In genomic region chr5:128619987-128620386, GRCm38 (mm10) we compare ENCODE assay signal across 14 mouse cellular contexts. TPM values are rescaled to one million over a fixed set of nuclear protein-coding genes. Genes with fewer than 3 reads are reported as not detected.
A peak's percentile ranks its signal among the peaks of the same experiment; 100 is the strongest.
DNase-seq lines count a peak whose midpoint lies in the region; ATAC-seq and TF ChIP-seq lines count a peak whose summit lies in the region.
"Had no signal": no experiment of that assay in that cellular context is flagged by ENCODE, and none has a peak within 500 bp of the region (broad histone marks: within the 10 kb centered on the region; RNA-seq: fewer than 3 reads in every experiment).

No protein-coding gene starts in this region.

- H3K27ac ChIP-seq in intestine, embryonic 15.5 days: no peak overlapping the region
- H3K27ac ChIP-seq in intestine, postnatal 0 days (ENCODE audit: low read depth, low read length): no peak overlapping the region
- H3K27ac ChIP-seq in limb, embryonic 12.5 days: peak overlapping the region; percentile 91
- no peak overlapping the region for H3K27ac ChIP-seq in lung, postnatal 0 days (ENCODE audit: low read length)

- H3K36me3 ChIP-seq in intestine, embryonic 15.5 days: no peaks in the 10 kb centered on the region
- no peaks in the 10 kb centered on the region for H3K36me3 ChIP-seq in intestine, postnatal 0 days (ENCODE audit: control insufficient read depth, insufficient read depth)
- H3K36me3 ChIP-seq in limb, embryonic 12.5 days: no peaks in the 10 kb centered on the region
- H3K36me3 ChIP-seq in lung, postnatal 0 days (ENCODE audit: insufficient read depth, low read length): no peaks in the 10 kb centered on the region

- H3K9ac ChIP-seq in intestine, embryonic 15.5 days: no peak overlapping the region
- no peak overlapping the region for H3K9ac ChIP-seq in intestine, postnatal 0 days (ENCODE audit: low read depth, low read length)
- H3K9ac ChIP-seq in limb, embryonic 12.5 days (replicated peaks): no peak overlapping the region; the same call in 1 of the 2 replicates
- H3K9ac ChIP-seq in lung, postnatal 0 days (replicated peaks; ENCODE audit: low read depth): no peak overlapping the region
- H3K9ac ChIP-seq: forebrain, postnatal 0 days had no signal

- peaks cover 8% of the 10 kb centered on the region; the same call in 1 of the 2 replicates for H3K4me1 ChIP-seq in intestine, embryonic 15.5 days (replicated peaks)
- H3K4me1 ChIP-seq in intestine, postnatal 0 days (replicated peaks; ENCODE audit: control insufficient read depth, insufficient read depth, low read length): no peaks in the 10 kb centered on the region
- H3K4me1 ChIP-seq in limb, embryonic 12.5 days (replicated peaks): peaks cover 51% of the 10 kb centered on the region
- no peaks in the 10 kb centered on the region for H3K4me1 ChIP-seq in lung, postnatal 0 days (ENCODE audit: insufficient read depth, low read depth, low read length)

- ATAC-seq in intestine, embryonic 15.5 days: peak; percentile 63
- no peak for ATAC-seq in intestine, postnatal 0 days
- ATAC-seq in limb, embryonic 12.5 days (ENCODE audit: insufficient number of reproducible peaks, insufficient read depth, low FRiP score, low TSS enrichment, low read depth): peak; percentile 79
- no peak for ATAC-seq in lung, postnatal 0 days
- ATAC-seq: forebrain, postnatal 0 days had no signal

- peak; percentile 20 to 30 for DNase-seq in urinary bladder, adult 18-20 months (ENCODE audit: low spot score in 2 of 2)
- no peak for DNase-seq in urinary bladder, postnatal 10 days (ENCODE audit: low spot score)
- peak; percentile 27 to 55 for DNase-seq in urinary bladder, postnatal 36 days (ENCODE audit: low spot score in 2 of 2)
- no peak for DNase-seq in heart, adult 11 months
- DNase-seq in lung, postnatal 0 days (ENCODE audit: low spot score): no peak
- DNase-seq: forebrain, postnatal 0 days; heart, postnatal 10 days; kidney, adult 11 months; layer of hippocampus, adult 9-11 months; lung, postnatal 10 days had no signal

- 30% methylated on average over 8 of the region's 8 CpGs for WGBS in intestine, embryonic 15.5 days
- WGBS in intestine, postnatal 0 days: 36% methylated on average over 8 of the region's 8 CpGs
- WGBS in limb, embryonic 12.5 days: 4% methylated on average over 8 of the region's 8 CpGs
- WGBS in lung, postnatal 0 days: 32% methylated on average over 8 of the region's 8 CpGs

- H3K4me3 ChIP-seq in intestine, embryonic 15.5 days (replicated peaks): no peak overlapping the region
- H3K4me3 ChIP-seq in intestine, postnatal 0 days (ENCODE audit: low read depth, low read length): no peak overlapping the region
- H3K4me3 ChIP-seq in limb, embryonic 12.5 days (replicated peaks): 0 out of 2 replicates have a peak overlapping the region, but pooled peaks have one; percentile 4
- H3K4me3 ChIP-seq in lung, postnatal 0 days (ENCODE audit: low read depth, low read length): no peak overlapping the region

- TF ChIP-seq CTCF in intestine, postnatal 0 days (IDR thresholded peaks at IDR 0.05; ENCODE audit: low read depth): no peak
- no peak for TF ChIP-seq CTCF in lung, postnatal 0 days (IDR thresholded peaks at IDR 0.05)

- H3K4me2 ChIP-seq in intestine, embryonic 15.5 days (replicated peaks): no peak overlapping the region
- H3K4me2 ChIP-seq in intestine, postnatal 0 days (replicated peaks; ENCODE audit: low read depth): no peak overlapping the region
- H3K4me2 ChIP-seq in limb, embryonic 12.5 days: peak overlapping the region; percentile 45
- no peak overlapping the region for H3K4me2 ChIP-seq in lung, postnatal 0 days (replicated peaks; ENCODE audit: low read depth, low read length)

- no peaks in the 10 kb centered on the region for H3K27me3 ChIP-seq in intestine, embryonic 15.5 days (replicated peaks)
- no peaks in the 10 kb centered on the region for H3K27me3 ChIP-seq in intestine, postnatal 0 days (replicated peaks; ENCODE audit: control insufficient read depth, insufficient read depth, low read length)
- H3K27me3 ChIP-seq in limb, embryonic 12.5 days: no peaks in the 10 kb centered on the region
- no peaks in the 10 kb centered on the region for H3K27me3 ChIP-seq in lung, postnatal 0 days (replicated peaks; ENCODE audit: insufficient read depth, low read length)

- no peaks in the 10 kb centered on the region for H3K9me3 ChIP-seq in intestine, embryonic 15.5 days
- no peaks in the 10 kb centered on the region for H3K9me3 ChIP-seq in intestine, postnatal 0 days (ENCODE audit: control insufficient read depth)
- no peaks in the 10 kb centered on the region for H3K9me3 ChIP-seq in limb, embryonic 12.5 days
- no peaks in the 10 kb centered on the region for H3K9me3 ChIP-seq in lung, postnatal 0 days (ENCODE audit: low read length)

- TF ChIP-seq EP300 in lung, postnatal 0 days (IDR thresholded peaks at IDR 0.05): no peak

RNA-seq across cellular contexts. Expression of gene Fzd10, which starts 19.3 kb away (rescaled TPM):
- polyA plus RNA-seq in intestine, embryonic 15.5 days (2015; fragmentation: Nextera tagmentation; extraction: Ambion mirVana): 0.90 and 1.0 TPM in 2 replicates
- polyA plus RNA-seq in intestine, postnatal 0 days (2015; fragmentation: Nextera tagmentation; extraction: Ambion mirVana): 0.16 and 0.21 TPM in 2 replicates
- 10.9 and 12.5 TPM in 2 replicates for polyA plus RNA-seq in limb, embryonic 12.5 days (2016; fragmentation: Nextera tagmentation; extraction: Ambion mirVana)
- 0.29 and 0.35 TPM in 2 replicates for polyA plus RNA-seq in lung, postnatal 0 days (2015; fragmentation: Nextera tagmentation; extraction: Ambion mirVana)
- polyA plus RNA-seq: liver, adult 2 months had no signal

Comparison
In these comparisons a context has a peak if more than half of its experiments do, and no peak if none do; other contexts are left out.
1. ATAC-seq: peak in intestine, embryonic 15.5 days (single experiment) and limb, embryonic 12.5 days (single experiment); none in intestine, postnatal 0 days (single experiment) and lung, postnatal 0 days (single experiment).
2. DNase-seq: peak in urinary bladder, adult 18-20 months (2 of 2) and urinary bladder, postnatal 36 days (2 of 2); none in urinary bladder, postnatal 10 days (single experiment), heart, adult 11 months (single experiment) and lung, postnatal 0 days (single experiment).